Mouse (Mus musculus): ENCODE results near the gene C130026I21Rik. TPM values are rescaled to one million over a fixed set of nuclear protein-coding genes. Genes with fewer than 3 reads are reported as not detected.
"Not testable (repeated sequence)": the region's sequence is repeated elsewhere in the genome, so short reads cannot be mapped to it uniquely, and the experiment has no call there.

C130026I21Rik gene
- polyA plus RNA-seq, 1 experiment from 2014 or later, result not detected

DNA sequence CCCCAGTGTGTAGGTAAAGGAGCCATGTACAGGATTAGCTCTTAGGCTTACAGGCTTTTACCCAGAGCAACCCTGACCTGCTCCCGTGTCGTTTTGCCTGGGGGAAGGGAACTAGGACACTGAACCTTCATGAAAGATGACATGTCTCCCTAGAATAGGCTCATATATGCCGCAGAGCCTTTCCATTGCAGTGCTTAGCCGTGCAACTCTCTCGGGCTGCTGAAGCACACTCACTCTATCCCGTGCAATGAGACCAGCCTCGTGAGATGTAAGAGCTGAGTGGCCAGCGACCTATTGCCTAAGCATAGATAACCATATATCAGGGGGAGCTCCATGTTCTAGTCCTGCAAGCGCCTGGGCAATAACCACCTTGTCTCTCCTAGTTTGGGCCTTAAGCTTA is 274.1 kb downstream of the C130026I21Rik start:
- H3K9ac ChIP-seq (replicated peaks; ENCODE audit: low read length); H3K9me3 ChIP-seq (ENCODE audit: low read length); H3K36me3 ChIP-seq (ENCODE audit: insufficient read depth, low read length); H3K27me3 ChIP-seq (ENCODE audit: insufficient read depth, low read length); H3K4me2 ChIP-seq (replicated peaks; ENCODE audit: low read depth, low read length); ATAC-seq (ENCODE audit: low FRiP score, low TSS enrichment); H3K27ac ChIP-seq (ENCODE audit: low read length); H3K4me1 ChIP-seq (ENCODE audit: insufficient read depth, low read length); H3K4me3 ChIP-seq (ENCODE audit: low read length): not testable (repeated sequence)
- 86% methylated on average over 6 of the region's 9 CpGs for WGBS

DNA sequence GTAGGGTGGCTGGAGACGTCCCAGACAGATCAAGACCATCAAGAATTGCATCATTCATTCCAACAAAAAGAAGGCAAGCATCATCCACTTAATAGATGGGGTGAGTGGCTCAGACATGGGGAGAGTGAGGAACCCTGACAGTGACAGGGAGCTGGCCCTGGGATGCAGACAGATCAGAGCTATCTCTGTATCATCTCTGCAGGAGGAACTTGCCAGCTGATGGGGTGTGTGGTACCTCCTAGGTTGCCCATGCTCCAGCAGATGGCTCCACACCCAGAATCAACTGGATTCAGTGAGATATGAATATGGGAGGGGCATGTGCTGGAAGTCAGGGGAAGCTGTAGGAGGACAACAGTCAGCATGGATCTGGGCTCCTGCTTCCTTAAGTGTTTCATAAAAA is 275.9 kb downstream of the C130026I21Rik start:
- not testable (repeated sequence) for ATAC-seq (ENCODE audit: low FRiP score, low TSS enrichment); H3K27ac ChIP-seq (ENCODE audit: low read length); H3K27me3 ChIP-seq (ENCODE audit: insufficient read depth, low read length); H3K4me2 ChIP-seq (replicated peaks; ENCODE audit: low read depth, low read length); H3K9ac ChIP-seq (replicated peaks; ENCODE audit: low read length); H3K4me3 ChIP-seq (ENCODE audit: low read length); H3K9me3 ChIP-seq (ENCODE audit: low read length); H3K36me3 ChIP-seq (ENCODE audit: insufficient read depth, low read length); H3K4me1 ChIP-seq (ENCODE audit: insufficient read depth, low read length)
- WGBS, result no CpG with 5 or more reads among the region's 1 CpGs

DNA sequence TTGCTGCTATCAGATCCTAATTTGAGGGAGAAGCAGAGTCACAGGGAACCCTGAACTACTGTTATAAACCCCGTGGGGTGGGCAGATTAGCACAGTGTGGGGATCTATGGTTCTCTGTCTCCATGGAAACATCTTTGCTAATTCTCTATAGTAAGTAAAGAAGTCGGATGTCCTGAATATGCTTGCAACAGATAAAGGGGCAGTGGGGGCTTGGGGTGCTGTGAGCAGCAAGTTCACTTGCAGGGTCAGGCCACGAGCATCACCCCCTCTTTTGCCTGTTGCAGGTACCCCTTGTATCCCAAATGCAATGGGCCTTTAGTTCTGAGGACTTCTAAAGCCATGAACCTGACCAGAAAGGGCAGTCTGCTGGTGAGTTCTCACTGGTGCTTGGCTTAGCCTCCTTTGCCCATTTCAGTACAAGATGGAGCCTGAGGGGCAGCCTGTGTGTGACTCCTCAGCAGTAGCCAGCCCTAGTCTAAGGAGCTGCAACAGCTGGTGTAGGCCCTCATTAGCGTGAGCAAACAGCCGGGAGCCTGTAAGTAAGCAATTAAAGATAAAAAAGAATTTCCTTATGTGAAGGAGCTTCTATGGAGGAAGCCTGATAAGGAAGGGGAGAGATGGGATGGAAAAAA is 276.6 kb downstream of the C130026I21Rik start:
- peak; percentile 71; the same call in 1 of the 2 replicates for ATAC-seq (ENCODE audit: low FRiP score, low TSS enrichment)
- not testable (repeated sequence) for H3K9me3 ChIP-seq (ENCODE audit: low read length); H3K4me3 ChIP-seq (ENCODE audit: low read length); H3K4me2 ChIP-seq (replicated peaks; ENCODE audit: low read depth, low read length); H3K27me3 ChIP-seq (ENCODE audit: insufficient read depth, low read length); H3K27ac ChIP-seq (ENCODE audit: low read length); H3K36me3 ChIP-seq (ENCODE audit: insufficient read depth, low read length); H3K4me1 ChIP-seq (ENCODE audit: insufficient read depth, low read length); H3K9ac ChIP-seq (replicated peaks; ENCODE audit: low read length)
- 71% methylated on average over 1 of the region's 5 CpGs for WGBS

GRCm38 (mm10) chr1:84993235-84993634 is 277.1 kb downstream of the C130026I21Rik start:
- not testable (repeated sequence) for H3K4me3 ChIP-seq (ENCODE audit: low read length); H3K27me3 ChIP-seq (ENCODE audit: insufficient read depth, low read length); H3K27ac ChIP-seq (ENCODE audit: low read length); H3K4me1 ChIP-seq (ENCODE audit: insufficient read depth, low read length); H3K36me3 ChIP-seq (ENCODE audit: insufficient read depth, low read length); H3K9ac ChIP-seq (replicated peaks; ENCODE audit: low read length); H3K9me3 ChIP-seq (ENCODE audit: low read length); H3K4me2 ChIP-seq (replicated peaks; ENCODE audit: low read depth, low read length)
- no CpG with 5 or more reads among the region's 2 CpGs for WGBS
- peak; percentile 63; the same call in 1 of the 2 replicates for ATAC-seq (ENCODE audit: low FRiP score, low TSS enrichment)

DNA sequence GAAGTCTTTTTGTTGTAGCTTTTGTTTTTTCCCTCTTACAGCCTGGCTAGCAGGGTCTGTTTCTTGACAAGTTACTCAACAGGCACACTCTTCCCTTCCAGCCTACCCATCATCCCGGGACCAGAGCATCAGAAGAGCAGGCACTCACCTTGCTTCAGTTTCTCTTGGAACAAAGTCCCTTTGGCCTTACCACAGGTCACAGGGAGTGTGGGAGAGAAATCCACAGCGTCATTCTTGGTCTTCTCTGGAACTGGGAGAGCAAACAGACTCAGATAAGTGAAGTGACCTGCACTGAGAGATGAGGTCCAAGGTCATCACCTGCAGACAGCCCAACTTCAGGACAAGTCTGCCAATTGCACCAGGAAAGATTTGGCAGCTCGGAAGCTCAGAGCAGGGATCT is 277.5 kb downstream of the C130026I21Rik start:
- not testable (repeated sequence) for H3K4me1 ChIP-seq (ENCODE audit: insufficient read depth, low read length); ATAC-seq (ENCODE audit: low FRiP score, low TSS enrichment)
- WGBS, result no CpG with 5 or more reads among the region's 3 CpGs

DNA sequence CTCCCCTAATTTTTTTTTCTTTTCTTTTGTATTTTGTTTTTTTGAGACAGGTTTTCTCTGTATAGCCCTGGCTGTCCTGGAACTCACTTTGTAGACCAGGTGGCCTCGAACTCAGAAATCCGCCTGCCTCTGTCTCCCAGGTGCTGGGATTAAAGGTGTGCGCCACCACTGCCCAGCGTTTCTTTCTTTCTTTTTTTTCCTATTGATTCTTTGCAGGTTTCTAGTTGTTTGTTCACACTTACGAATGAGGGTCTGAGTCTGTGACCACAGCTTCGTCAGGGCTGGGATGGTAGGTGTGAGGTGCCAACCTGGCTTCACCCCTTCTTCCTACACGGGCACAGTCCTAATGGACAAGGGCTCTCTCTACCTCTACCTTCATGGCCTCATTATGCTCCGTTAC is 281.3 kb downstream of the C130026I21Rik start:
- not testable (repeated sequence) for H3K9me3 ChIP-seq (ENCODE audit: low read length); H3K9ac ChIP-seq (replicated peaks; ENCODE audit: low read length); H3K27ac ChIP-seq (ENCODE audit: low read length); H3K4me1 ChIP-seq (ENCODE audit: insufficient read depth, low read length); H3K4me2 ChIP-seq (replicated peaks; ENCODE audit: low read depth, low read length); H3K36me3 ChIP-seq (ENCODE audit: insufficient read depth, low read length); H3K4me3 ChIP-seq (ENCODE audit: low read length); ATAC-seq (ENCODE audit: low FRiP score, low TSS enrichment); H3K27me3 ChIP-seq (ENCODE audit: insufficient read depth, low read length)
- 88% methylated on average over 6 of the region's 8 CpGs for WGBS

More for the DNA sequence above, 277.5 kb downstream of the C130026I21Rik start:
- not testable (repeated sequence) for H3K27ac ChIP-seq (ENCODE audit: low read length); H3K9ac ChIP-seq (replicated peaks; ENCODE audit: low read length); H3K27me3 ChIP-seq (ENCODE audit: insufficient read depth, low read length); H3K4me2 ChIP-seq (replicated peaks; ENCODE audit: low read depth, low read length); H3K9me3 ChIP-seq (ENCODE audit: low read length); H3K4me3 ChIP-seq (ENCODE audit: low read length); H3K36me3 ChIP-seq (ENCODE audit: insufficient read depth, low read length)

GRCm38 (mm10) chr1:84987729-84988128 is 282.6 kb downstream of the C130026I21Rik start:
- 79% methylated on average over 7 of the region's 8 CpGs for WGBS
- H3K36me3 ChIP-seq (ENCODE audit: insufficient read depth, low read length); H3K9me3 ChIP-seq (ENCODE audit: low read length); ATAC-seq (ENCODE audit: low FRiP score, low TSS enrichment); H3K9ac ChIP-seq (replicated peaks; ENCODE audit: low read length); H3K4me3 ChIP-seq (ENCODE audit: low read length); H3K27ac ChIP-seq (ENCODE audit: low read length); H3K4me1 ChIP-seq (ENCODE audit: insufficient read depth, low read length); H3K27me3 ChIP-seq (ENCODE audit: insufficient read depth, low read length); H3K4me2 ChIP-seq (replicated peaks; ENCODE audit: low read depth, low read length): not testable (repeated sequence)

GRCm38 (mm10) chr1:84961779-84962178 is 308.6 kb downstream of the C130026I21Rik start:
- WGBS, result 2% methylated on average over 12 of the region's 12 CpGs
- H3K9me3 ChIP-seq (ENCODE audit: low read length); H3K27me3 ChIP-seq (ENCODE audit: insufficient read depth, low read length); ATAC-seq (ENCODE audit: low FRiP score, low TSS enrichment); H3K36me3 ChIP-seq (ENCODE audit: insufficient read depth, low read length); H3K4me1 ChIP-seq (ENCODE audit: insufficient read depth, low read length); H3K4me3 ChIP-seq (ENCODE audit: low read length); H3K27ac ChIP-seq (ENCODE audit: low read length); H3K9ac ChIP-seq (replicated peaks; ENCODE audit: low read length): not testable (repeated sequence)
- H3K4me2 ChIP-seq (replicated peaks; ENCODE audit: low read depth, low read length), result 0 out of 2 replicates have a peak overlapping the region, but pooled peaks have one; percentile 27

GRCm38 (mm10) chr1:84957713-84958112 is 312.7 kb downstream of the C130026I21Rik start:
- H3K27me3 ChIP-seq (ENCODE audit: insufficient read depth, low read length); H3K4me2 ChIP-seq (replicated peaks; ENCODE audit: low read depth, low read length); H3K27ac ChIP-seq (ENCODE audit: low read length); H3K9me3 ChIP-seq (ENCODE audit: low read length); H3K9ac ChIP-seq (replicated peaks; ENCODE audit: low read length); H3K4me3 ChIP-seq (ENCODE audit: low read length); H3K36me3 ChIP-seq (ENCODE audit: insufficient read depth, low read length); H3K4me1 ChIP-seq (ENCODE audit: insufficient read depth, low read length); ATAC-seq (ENCODE audit: low FRiP score, low TSS enrichment): not testable (repeated sequence)
- WGBS, result 85% methylated on average over 4 of the region's 4 CpGs

DNA sequence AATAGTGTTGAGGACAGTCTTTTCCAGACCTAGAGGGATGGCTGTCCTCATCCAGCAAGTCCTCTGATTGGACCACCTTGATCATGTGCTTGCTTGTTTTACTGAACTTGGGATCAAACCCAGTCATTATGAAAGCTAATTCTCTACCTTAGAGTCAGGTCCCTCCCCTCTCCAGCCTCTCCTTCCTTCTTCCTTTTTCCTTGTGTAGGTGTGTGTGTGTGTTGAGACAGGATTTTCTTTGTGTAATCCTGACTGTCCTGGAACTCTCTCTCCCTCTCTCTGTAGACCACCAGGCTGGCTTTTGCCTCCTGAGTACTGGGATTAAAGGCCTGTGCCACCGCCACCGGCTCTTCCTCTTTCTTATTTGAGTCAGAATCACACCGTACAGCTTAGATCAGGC is 313.6 kb downstream of the C130026I21Rik start:
- ATAC-seq (ENCODE audit: low FRiP score, low TSS enrichment); H3K4me3 ChIP-seq (ENCODE audit: low read length); H3K36me3 ChIP-seq (ENCODE audit: insufficient read depth, low read length); H3K4me2 ChIP-seq (replicated peaks; ENCODE audit: low read depth, low read length); H3K9ac ChIP-seq (replicated peaks; ENCODE audit: low read length); H3K27me3 ChIP-seq (ENCODE audit: insufficient read depth, low read length); H3K4me1 ChIP-seq (ENCODE audit: insufficient read depth, low read length); H3K9me3 ChIP-seq (ENCODE audit: low read length); H3K27ac ChIP-seq (ENCODE audit: low read length): not testable (repeated sequence)
- WGBS, result 100% methylated on average over 2 of the region's 3 CpGs

Data from kidney, embryonic 16.5 days (tissue).